Mouse (Mus musculus) spleen, adult 18-20 months (tissue): ENCODE data around the gene Fkbpl.

Experiments
- DNase-seq, 2 experiments: peaks; one replicate each; pipeline ENCODE4 v3.0.0; 2022; ENCODE audit warnings: mixed read lengths in 2 of 2

Fkbpl gene

DNA sequence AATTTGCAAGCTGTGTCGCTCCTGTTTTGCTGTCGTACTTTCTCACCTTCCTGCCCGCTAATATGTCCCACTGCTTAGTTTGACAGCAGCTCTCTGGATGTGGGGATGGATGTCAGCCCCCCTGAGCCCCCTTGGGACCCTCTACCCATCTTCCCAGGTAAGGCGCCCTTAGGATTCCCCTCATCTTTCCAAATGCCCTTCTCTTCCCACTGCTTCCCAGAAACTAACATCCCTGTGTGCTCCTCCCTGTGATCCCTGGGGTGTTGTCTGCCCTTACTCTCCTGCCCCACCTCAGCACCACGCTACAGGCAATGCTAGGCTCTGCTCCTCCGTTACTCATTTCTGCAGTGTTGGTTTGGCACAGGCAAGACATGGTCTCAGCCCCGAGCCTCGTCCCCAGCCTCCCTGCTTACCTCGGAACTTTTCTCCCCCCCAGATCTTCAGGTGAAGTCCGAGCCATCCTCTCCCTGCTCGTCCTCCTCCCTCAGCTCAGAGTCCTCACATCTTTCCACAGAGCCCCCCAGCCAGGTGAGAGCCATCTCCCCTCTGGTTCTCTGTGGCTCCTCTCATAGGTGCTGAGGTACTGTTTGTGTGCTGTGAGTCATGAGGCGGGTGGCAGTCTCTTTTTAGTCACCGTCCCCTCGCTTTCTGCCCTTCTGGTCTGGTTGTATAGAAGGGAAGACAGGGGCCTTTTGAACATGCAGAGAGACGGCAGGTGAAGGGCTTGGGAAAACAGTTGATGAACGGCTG is 3.8 kb downstream of the Fkbpl start:
- DNase-seq = no peak

DNA sequence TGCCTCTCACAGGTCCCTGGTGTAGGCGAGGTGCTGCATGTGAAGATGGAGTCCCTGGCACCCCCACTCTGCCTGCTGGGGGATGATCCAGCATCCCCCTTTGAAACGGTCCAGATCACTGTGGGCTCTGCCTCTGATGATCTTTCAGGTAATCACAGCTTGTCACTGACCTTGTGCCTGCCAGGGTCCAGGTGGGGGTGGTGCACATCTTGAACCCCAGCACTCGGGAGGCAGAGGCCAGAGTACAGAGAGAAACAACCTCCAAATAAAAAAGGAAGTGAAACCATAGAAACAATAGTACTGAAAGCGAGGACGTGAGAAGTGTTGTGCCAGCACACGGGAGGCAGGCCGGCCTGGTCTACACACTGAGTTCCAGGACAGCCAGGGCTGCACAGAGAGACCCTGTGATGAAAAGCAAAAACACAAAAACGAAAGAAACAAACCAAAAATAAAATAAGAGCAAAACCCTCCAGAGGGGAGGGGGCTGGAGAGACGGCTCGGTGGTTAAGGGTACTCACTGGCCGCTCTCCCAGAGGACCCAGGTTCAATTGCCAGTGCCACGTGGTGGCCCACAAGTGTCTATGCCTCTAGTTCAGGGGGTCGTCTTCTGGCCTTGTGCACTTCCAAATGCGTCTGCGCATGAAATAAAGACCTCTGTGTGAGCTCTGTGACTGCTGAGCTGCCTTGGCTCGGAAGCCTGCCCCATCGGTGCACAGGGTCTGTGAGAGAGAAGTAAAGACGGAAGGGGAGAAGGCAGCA is 4.7 kb downstream of the Fkbpl start:
- DNase-seq = no peak

DNA sequence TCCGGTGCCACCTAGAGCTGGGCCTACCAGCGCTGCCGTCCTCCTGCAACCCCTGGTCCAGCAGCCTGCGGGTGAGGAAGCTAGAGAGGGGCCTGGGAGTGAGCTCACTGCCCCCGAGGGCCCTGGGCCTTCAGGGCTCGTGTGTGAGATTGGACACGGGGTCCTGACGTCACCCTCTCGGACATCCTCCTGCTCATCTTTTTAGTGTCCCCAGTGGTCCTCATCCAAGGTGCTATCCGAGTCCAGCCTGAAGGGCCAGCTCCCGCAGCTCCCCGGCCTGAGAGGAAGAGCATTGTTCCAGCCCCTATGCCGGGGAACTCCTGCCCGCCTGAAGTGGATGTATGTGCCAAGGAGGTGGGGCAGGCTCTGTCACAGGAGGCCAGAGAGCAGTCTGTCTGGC is 6.2 kb downstream of the Fkbpl start:
- DNase-seq = no peak

DNA sequence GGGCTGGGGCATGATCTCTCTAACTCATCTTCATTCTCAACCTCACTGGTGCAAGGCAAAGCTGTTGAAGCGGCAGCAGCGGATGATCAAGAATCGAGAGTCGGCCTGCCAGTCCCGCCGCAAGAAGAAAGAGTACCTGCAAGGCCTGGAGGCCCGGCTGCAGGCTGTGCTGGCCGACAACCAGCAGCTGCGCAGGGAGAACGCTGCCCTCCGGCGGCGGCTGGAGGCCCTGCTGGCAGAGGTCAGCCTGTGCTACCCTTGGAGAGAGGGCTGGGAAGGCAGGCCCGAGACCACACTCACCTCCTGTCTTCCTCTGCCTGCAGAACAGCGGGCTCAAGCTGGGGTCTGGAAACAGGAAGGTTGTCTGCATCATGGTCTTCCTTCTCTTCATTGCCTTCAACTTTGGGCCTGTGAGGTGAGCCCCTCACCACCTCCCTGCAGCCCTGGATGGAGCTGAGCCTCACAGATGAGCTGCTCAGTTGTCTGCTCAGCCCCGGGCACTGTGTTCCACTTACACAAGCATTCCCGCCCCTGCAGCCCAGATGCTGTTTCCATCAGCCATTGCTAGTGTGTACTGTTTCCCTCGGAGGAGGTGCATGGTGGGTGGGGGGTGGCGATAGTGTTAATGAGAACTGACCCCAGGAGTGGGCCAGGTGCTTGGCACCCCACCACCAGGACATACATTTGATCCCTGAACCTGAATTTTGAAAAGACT is 7.1 kb downstream of the Fkbpl start:
- DNase-seq = peak in 1 of 2 experiments; percentile 43

DNA sequence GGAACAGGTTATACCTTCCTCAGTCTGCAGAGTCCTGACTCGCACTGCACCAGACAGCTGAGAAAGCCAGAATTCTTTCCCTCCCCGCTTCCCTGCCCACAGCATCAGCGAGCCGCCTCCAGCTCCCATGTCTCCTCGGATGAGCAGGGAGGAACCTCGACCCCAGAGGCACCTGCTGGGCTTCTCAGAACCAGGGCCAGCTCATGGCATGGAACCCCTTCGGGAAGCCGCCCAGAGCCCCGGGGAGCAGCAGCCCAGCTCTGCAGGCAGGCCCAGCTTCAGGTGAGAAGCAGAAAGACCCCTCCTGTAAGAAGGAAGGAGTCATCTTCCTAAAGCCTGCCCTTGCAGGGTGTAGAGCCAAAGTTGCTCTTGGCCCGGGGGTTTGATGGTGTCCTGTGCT is 8.0 kb downstream of the Fkbpl start:
- no peak for DNase-seq

DNA sequence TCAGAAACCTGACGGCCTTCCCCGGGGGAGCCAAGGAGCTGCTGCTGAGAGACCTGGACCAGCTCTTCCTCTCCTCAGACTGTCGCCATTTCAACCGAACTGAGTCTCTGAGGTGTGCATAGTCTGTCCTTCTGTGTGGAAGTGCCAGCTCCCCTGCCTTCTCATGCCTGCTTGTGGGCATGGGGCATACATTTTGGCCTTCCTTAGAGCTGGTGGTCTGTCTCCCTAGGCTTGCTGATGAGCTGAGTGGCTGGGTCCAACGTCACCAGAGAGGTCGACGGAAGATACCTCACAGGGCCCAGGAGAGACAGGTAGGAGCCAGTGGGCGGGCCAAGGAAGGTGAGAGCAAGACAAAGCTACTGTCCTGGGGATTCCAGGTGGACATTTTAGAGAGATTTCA is 8.4 kb downstream of the Fkbpl start:
- DNase-seq = no peak

DNA sequence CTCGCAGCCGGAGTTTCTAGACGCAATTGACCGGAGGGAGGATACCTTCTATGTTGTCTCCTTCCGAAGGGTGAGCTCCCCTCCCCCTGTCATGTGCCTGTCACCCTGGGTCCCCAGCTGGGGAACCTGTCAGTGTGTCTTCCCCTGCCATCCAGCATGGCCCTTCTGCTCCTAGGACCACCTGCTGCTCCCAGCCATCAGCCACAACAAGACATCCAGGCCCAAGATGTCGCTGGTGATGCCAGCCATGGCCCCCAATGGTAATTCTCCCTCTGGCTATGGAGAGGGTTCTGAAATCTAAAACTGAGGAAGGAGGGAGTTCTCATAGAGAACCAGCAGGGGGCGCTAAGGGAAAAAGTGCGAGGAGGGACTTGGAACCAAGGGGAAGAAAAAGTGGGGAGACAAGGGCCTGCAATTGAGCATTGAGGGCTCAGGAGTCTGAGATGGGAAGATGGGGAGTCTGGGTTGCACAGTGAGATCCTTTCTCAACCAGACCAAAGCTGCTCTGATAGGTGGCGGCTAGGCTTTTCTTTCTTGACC is 9.3 kb downstream of the Fkbpl start:
- DNase-seq = peak in 1 of 2 experiments; percentile 43

DNA sequence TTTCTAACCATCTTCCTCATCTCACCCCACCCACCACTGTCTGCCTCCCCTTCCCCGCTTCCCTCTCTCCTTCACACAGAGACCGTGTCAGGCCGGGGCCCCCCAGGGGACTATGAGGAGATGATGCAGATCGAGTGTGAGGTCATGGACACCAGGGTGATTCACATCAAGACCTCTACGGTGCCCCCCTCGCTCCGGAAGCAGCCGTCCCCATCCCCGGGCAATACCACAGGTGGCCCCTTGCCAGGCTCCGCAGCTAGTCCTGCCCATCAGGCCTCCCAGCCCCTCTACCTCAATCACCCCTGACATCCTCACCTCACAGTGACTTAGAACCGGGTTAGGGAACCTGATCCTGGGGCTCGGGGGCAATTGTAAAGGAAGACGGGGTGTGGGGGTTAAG is 9.8 kb downstream of the Fkbpl start:
- no peak for DNase-seq

GRCm38 (mm10) chr17:34655160-34655559 is 10.6 kb downstream of the Fkbpl start:
- no peak for DNase-seq

DNA sequence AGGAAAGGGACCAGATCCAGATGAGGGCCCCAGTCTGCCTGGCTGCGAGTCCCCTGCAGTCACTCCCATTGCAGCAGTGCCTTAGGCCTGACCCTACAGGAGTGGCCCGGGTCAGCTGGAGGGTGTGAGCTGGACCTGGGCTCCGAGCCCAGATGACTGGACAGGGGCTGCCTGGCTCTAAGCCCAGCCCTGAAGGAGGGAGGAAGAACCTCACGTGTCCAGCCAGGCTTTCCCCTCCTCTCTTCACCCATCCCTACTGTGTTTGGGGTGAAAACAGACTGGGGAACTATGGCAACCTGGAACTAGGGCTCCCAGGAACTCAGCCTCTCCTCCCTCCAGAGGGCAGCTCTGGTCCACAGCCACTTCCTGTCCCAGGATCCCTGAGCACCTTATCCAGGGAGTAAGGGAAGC is 11.0 kb downstream of the Fkbpl start:
- peak in 1 of 2 experiments; percentile 40 for DNase-seq

DNA sequence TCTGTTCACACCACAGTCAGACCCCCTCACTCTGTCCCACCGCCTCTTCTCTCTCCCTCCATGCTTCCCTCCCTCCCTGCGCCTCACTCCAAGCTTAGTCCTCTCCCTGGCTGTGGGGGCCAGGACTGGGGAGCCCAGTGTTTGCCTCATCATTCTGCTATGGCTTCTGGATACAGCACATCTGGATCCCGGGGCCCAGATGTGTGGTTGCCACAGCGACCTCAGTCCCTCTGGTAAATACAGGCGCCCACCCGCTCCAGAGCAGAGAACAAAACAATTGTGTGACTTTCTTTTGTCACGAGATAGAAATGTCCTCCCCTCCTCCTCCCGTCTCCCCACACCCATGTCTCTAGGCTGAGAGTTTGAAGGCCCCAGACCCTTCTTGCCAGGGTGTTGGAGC is 12.1 kb downstream of the Fkbpl start:
- no peak for DNase-seq

DNA sequence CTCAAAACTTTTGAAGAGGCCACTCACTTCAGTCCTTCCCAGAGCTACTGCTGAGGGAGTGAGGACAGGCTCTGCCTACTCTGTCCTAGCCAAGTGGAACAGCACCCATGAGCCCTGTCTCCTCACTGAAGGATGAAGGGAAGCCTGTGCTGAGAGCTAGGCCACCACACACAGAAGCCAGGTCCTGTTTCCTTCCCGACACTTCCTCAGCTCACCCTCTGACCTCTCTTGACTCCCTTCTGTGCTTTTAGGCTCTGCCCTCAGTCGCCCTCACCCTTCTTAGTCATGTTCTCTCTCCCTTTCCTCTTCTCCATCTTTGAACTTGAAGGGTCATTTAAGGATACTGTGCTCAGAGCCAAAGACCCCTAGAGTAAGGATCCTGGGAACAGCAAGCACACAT is 12.7 kb downstream of the Fkbpl start:
- DNase-seq = no peak

- DNase-seq = no peak
Measured at GRCm38 (mm10) chr17:34658145-34658544, 13.6 kb downstream of the Fkbpl start.

GRCm38 (mm10) chr17:34658591-34658990 is 14.0 kb downstream of the Fkbpl start:
- no peak for DNase-seq

- no peak for DNase-seq
Measured at GRCm38 (mm10) chr17:34659181-34659896, 14.8 kb downstream of the Fkbpl start.

GRCm38 (mm10) chr17:34659897-34660214 is 15.3 kb downstream of the Fkbpl start:
- DNase-seq = no peak

DNA sequence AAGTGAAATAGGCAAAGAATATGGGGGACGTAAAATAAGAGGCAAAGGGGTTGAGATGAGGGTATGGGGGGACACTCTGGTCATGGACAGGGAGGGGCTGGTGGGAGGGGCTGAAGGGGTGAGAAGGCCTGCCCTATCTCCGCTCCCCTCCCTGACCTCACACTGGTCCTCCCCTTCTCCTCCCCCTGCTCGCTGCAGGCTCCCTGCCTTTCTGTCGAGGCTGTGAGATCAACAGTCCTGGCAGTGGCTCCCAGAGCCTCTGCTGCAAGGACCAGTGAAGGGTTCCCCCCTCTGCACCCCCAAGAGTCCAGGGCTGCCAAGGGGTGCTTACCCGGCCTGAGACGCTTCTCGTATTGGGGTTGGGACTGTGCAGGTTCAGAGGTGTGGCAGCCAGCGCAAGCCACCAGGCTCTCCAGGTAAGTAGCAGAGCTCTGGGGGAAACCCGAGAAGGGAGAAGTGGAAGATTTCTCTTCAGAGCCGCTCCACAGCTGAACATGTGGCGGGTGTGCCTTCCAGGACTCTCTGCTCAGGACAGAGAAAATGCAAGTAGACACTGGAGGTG is 15.8 kb downstream of the Fkbpl start:
- DNase-seq = no peak

GRCm38 (mm10) chr17:34661121-34661591 is 16.6 kb downstream of the Fkbpl start:
- DNase-seq = no peak

- no peak for DNase-seq
Measured at GRCm38 (mm10) chr17:34662468-34662867, 17.9 kb downstream of the Fkbpl start.

GRCm38 (mm10) chr17:34662978-34663377 is 18.4 kb downstream of the Fkbpl start:
- no peak for DNase-seq

- DNase-seq = no peak
Measured at GRCm38 (mm10) chr17:34663558-34663957, 19.0 kb downstream of the Fkbpl start.

DNA sequence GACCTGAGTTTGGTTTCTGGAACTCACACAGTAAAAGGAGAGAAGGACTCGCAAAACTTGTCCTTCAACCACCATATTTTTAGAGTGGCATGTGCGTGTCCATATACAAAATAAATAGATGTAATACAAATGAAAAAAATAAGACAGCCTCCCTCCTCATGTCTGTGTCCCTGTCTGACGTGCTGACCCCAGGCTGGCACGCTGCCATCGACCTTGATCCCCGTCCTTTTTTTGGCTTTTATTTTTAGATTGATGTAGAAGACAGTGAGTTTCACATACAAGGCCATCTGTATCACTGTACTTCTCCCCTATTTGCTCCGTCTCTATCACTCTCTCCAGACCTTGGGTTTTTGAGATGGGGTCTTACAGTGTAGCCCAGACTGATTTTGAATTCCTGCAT is 19.9 kb downstream of the Fkbpl start:
- no peak for DNase-seq
